Mouse (Mus musculus): ENCODE results near the gene Gpr1.
"Not testable (repeated sequence)": the region's sequence is repeated elsewhere in the genome, so short reads cannot be mapped to it uniquely, and the experiment has no call there.

Gpr1 gene

DNA sequence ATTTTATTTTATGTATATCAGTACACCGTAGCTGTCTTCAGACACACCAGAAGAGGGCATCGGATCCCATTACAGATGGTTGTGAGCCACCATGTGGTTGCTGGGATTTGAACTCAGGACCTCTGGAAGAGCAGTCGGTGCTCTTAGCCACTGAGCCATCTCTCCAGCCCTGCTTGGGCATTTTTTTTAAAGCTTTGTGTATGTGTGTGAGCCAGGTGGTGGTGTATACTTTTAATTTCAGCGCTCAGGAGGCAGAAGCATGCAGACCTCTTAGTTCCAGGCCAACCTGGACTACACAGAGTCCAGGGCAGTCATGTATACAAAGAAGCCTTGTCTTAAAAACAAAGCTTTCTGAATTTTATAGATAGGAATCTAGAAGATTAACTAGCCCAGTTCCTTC, 33.8 kb downstream of the Gpr1 start:
- DNase-seq (ENCODE audit: low spot score in 2 of 2), result not testable (repeated sequence)

DNA sequence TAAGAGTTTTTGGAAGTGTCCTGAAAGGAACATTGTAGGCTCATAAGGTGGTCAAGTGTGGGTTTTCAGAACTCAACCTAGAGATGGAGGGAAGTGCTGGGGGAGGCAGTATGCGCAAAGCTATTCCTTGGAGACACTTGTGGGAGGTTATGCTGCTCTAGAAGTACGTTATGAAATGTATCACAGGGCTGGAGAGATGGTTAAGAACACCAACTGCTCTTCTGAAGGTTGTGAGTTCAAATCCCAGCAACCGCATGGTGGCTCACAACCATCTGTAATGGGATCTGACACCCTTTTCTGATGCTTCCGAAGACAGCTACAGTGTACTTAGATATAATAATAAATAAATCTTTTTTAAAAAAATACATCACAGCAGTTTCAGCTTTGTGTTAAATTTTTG, 34.2 kb downstream of the Gpr1 start:
- no peak for DNase-seq (ENCODE audit: low spot score in 2 of 2)

DNA sequence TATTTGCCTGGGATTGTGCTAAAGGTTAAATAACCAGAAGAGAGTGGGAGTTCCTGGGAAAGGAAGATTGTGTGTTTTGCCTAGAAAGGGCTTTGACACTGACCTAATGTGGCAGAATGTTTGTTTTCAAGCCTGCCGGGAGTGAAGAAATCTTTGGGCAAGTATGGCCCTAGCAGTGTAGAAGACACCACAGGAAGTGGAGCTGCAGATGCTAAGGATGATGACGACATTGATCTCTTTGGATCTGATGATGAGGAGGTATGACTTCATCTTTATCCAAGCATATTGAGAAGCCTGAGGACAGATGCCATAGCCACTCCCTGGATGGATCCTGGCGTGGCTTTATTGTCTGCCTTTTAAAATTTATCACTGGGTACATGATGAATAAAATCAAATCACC, 36.0 kb downstream of the Gpr1 start:
- no peak for DNase-seq (ENCODE audit: low spot score in 2 of 2)

DNA sequence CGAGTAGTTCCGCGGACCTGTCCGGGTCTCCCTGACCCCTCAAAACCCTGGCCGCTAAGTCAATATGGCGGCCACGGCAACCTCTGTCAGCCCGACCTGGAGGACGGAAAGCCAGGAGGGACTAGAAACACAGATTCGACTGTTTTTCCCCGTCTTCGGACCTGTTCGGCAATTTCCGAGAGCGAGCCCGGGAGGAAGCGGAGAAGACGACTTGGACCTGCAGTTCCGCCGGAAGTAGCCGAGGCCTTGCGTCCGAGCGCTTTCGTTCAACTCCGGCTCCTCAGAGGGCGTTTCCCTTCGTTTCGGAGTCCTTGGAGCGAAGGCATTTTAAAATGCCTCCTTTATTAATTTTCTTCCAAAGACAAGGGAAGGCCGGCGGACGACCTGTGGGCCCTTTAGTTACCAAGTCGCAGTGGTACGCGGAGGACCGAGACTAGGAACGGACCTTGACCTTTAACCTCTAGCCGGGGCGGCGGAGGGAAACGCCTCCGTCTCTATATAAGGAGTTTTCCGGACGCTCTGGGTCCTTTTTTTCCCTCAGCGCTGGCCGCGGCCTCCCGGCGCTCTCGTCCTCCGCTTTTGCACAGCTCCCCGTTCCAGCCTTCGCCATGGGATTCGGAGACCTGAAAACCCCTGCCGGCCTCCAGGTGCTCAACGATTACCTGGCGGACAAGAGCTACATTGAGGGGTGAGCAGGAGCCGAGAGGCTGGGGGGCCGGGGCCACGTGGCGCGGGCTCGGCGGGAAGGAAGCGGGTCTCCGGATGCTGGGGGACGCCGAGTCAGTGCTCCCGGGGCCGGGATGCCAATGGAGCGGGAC, 37.5 kb downstream of the Gpr1 start, which contains the start of the genes Eef1b2 and Ndufs1:
Eef1b2 (plus strand) TSS at position 222 of the 818 bp plus-strand sequence.
Ndufs1 (minus strand) TSS at position 230 of the 818 bp plus-strand sequence.
- peak; percentile 91 to 96 for DNase-seq (ENCODE audit: low spot score in 2 of 2)

DNA sequence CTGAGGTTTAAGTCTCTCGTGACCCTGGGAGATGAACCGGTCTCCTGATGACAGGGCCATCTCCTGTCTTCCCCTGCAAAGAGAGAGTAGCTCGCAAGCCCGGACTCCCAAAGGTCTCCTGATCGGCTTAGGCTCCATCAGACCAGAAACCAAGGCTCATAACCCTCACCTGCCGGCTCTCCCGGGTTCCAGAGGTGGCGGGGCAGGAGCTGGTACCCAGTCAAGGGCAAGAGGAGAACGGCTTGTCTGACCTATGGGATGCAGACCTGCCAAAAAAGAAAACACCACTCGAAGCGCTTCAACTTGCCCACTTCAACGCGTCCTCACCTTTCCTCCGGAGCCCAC, 38.1 kb downstream of the Gpr1 start:
- no peak for DNase-seq (ENCODE audit: low spot score in 2 of 2)

DNA sequence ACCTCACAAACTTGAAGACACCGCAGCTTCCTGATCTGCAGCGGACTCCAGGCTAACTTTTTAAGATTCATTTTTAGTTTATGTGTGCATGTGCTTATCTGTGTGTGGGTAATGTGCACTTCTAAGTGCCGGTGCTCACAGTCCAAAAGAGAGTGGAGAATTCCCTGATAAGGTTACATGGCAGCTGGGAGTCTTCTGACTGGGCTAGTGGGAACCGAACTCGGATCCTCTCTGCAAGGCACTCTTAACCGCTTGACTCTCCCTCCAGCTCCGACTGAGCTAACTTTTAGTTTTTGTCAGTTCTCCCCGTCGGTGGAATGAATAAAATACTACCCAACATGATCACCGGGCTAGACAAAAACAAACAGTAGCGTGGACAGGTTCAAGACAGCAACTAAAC, 38.5 kb downstream of the Gpr1 start:
- DNase-seq (ENCODE audit: low spot score in 2 of 2), result peak in 1 of 2 experiments; percentile 54

DNA sequence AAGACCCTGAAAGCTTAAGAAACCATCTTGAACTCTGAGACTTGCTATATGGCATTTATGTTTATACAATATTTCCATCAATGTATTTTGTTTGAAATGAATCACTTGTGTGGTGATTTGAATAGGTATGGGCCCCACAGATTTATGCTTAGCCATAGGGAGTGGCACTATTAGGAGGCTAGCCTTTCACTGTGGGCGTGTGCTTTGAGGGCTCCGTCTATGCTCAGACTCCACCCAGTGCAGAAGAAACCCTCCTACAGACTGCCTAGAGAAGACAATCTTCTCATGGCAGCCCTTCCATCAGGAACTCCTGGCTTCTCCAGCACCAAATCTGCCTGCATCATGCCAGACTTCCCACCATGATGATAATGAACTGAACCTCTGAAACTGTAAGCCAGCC, 45.7 kb downstream of the Gpr1 start:
- no peak for DNase-seq (ENCODE audit: low spot score in 2 of 2)

DNA sequence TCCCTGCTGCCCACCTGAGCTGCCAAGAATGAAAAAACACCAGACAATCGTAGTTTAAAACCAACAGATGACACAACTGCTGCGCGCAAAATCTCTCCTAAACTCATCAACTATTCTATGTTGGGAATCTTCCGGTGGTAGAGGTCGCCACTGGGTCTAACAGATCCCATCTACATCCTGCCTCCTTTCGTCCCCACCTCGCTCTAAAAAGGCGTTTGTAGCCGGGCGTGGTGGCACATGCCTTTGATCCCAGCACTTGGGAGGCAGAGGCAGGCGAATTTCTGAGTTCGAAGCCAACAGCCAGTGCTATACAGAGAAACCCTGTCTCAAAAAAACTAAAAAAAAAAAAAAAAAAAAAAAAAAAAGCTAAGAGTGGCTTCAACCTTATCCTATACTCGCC, 74.1 kb downstream of the Gpr1 start:
- DNase-seq (ENCODE audit: low spot score in 2 of 2), result no peak

DNA sequence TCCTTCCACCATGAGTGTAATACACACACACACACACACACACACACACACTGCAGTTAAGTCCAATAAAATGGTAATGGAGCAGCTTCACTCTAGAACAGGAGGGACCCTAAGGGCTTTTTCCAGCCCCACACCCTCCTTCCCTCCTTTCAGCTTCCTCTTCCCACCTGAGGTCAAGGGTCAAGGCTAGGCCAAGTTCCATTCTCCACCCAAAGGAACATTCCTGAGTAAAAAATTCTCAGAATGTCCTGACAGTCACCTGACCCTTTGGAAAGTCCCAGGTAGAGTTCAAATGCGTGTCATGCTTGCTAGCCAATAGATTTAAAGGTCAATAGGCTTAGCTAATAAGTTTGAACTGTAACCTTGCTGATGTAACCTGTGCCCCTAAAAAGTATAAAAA, 75.8 kb downstream of the Gpr1 start:
- not testable (repeated sequence) for DNase-seq (ENCODE audit: low spot score in 2 of 2)

DNA sequence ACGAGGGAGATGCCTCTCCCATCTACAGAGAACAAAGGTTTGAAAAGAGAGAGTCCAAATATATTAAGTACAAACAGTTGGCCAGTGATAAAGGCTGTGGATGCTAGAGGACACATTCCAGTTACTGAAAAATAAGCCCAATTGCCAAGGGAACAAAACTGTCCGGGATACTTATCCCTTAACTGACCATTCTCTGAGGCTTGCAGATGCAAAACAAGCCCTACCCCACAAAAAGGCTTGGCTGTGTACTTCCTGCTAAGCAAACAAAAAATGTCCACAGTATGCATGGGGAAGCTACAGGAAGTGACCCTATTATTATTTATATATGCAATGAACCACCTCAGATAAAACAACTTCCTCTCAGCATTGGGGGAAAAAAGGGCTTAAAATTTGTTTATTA, 76.4 kb downstream of the Gpr1 start:
- no peak for DNase-seq (ENCODE audit: low spot score in 2 of 2)

DNA sequence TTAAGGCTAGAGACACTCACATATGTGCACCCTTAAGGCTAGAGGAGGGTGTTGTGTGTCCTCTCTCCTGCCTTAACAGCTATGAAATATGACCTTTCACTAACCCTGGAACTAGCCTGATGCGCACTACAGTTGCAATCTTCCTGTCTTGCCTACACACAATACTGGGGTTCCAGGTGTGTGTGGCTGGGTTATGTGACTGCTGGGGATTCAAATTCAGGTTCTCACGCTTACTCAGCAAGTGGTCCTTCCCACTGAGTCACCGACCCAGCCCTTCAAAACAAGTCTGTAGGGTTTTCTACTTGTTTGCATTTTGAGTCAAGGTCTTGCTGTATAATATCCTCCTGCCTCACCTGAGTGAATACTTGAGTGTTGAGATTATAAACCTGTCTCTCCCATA, 79.8 kb downstream of the Gpr1 start:
- DNase-seq (ENCODE audit: low spot score in 2 of 2), result no peak

Measured in spleen, postnatal 10 days (tissue).